Mouse (Mus musculus) megakaryocyte, embryonic 14.5 days (primary cell): ENCODE measurements at regions not wholly inside any gene's neighbourhood (a gene's known extent, or its start where the extent isn't known, plus 50 kb on each side); places are given as distances from the start of the nearest gene placed in this dataset.

Experiments used
- FLI1 ChIP-seq: IDR thresholded peaks from 2 replicates; pipeline ENCODE4 v1.6.1; 2012; ENCODE audit warnings: low read length, inconsistent platforms, mixed read lengths
- GATA1 ChIP-seq: IDR thresholded peaks from 3 replicates; pipeline ENCODE4 v1.6.1; 2012; ENCODE audit warnings: mixed read lengths, low read length, inconsistent platforms, borderline replicate concordance

- no peak for TF ChIP-seq FLI1
- no peak for TF ChIP-seq GATA1
These were observed 70.6 kb upstream of the Six2 start for GRCm38 (mm10) chr17:85758581-85759098.
